Mouse (Mus musculus) frontal cortex, adult 2 months (tissue): ENCODE data around the gene 1700003E16Rik. TPM values are rescaled to one million over a fixed set of nuclear protein-coding genes. Genes with fewer than 3 reads are reported as not detected.
A peak's percentile ranks its signal among the peaks of the same experiment; 100 is the strongest.

ENCODE experiments used
- DNase-seq, 2 experiments: peaks; one replicate each; pipeline ENCODE4 v3.0.0; 2022; ENCODE audit warnings: low spot score in 1 of 2; ENCODE audit errors: extremely low spot score in 1 of 2
- polyA plus RNA-seq: library from polyadenylated mRNA; depleted of rRNA; stranded (reverse); fragments of >200 nt; gene quantifications from 2 replicates; pipeline ENCODE4 v1.2.3, GENCODE M21; 2012

1700003E16Rik gene
- polyA plus RNA-seq, 1 experiment = 28.6 TPM

GRCm38 (mm10) chr6:83153485-83153884, 2.7 kb upstream of the 1700003E16Rik start:
- DNase-seq = no peak

- peak in 1 of 2 experiments; percentile 54 for DNase-seq
Observed at GRCm38 (mm10) chr6:83155552-83156238, 509 bp upstream of the 1700003E16Rik start.

GRCm38 (mm10) chr6:83159456-83159855, 3.3 kb downstream of the 1700003E16Rik start:
- DNase-seq = peak in 1 of 2 experiments; percentile 43

GRCm38 (mm10) chr6:83161442-83161841, 5.2 kb downstream of the 1700003E16Rik start:
- no peak for DNase-seq

GRCm38 (mm10) chr6:83161921-83162641, 5.9 kb downstream of the 1700003E16Rik start:
- DNase-seq = no peak

GRCm38 (mm10) chr6:83162701-83163100, 6.5 kb downstream of the 1700003E16Rik start:
- peak in 1 of 2 experiments; percentile 80 for DNase-seq

- no peak for DNase-seq
Observed at GRCm38 (mm10) chr6:83165026-83165606, 8.9 kb downstream of the 1700003E16Rik start.

GRCm38 (mm10) chr6:83165607-83166242, 9.5 kb downstream of the 1700003E16Rik start, which contains the start of gene Dctn1:
Gene Dctn1 (plus strand): TSS chr6:83165920.
- peak; percentile 83 to 94 for DNase-seq

GRCm38 (mm10) chr6:83166243-83166630, 10.0 kb downstream of the 1700003E16Rik start:
- DNase-seq = no peak

GRCm38 (mm10) chr6:83169872-83170271, 13.7 kb downstream of the 1700003E16Rik start:
- no peak for DNase-seq

GRCm38 (mm10) chr6:83171063-83171462, 14.9 kb downstream of the 1700003E16Rik start:
- no peak for DNase-seq

GRCm38 (mm10) chr6:83172240-83172920, 16.2 kb downstream of the 1700003E16Rik start:
- DNase-seq = peak; percentile 72 to 82

- no peak for DNase-seq
Observed at GRCm38 (mm10) chr6:83175996-83176395, 19.8 kb downstream of the 1700003E16Rik start.

- DNase-seq = peak; percentile 59 to 85
Observed at GRCm38 (mm10) chr6:83179390-83180117, 23.4 kb downstream of the 1700003E16Rik start.

- DNase-seq = no peak
Observed at GRCm38 (mm10) chr6:83180605-83181004, 24.4 kb downstream of the 1700003E16Rik start.

GRCm38 (mm10) chr6:83184858-83185435, 28.7 kb downstream of the 1700003E16Rik start:
- no peak for DNase-seq

GRCm38 (mm10) chr6:83185895-83186861, 30.0 kb downstream of the 1700003E16Rik start:
- DNase-seq = peak; percentile 89 to 91

- DNase-seq = no peak
Observed at GRCm38 (mm10) chr6:83186946-83187345, 30.7 kb downstream of the 1700003E16Rik start.
